Mouse (Mus musculus) hindbrain, embryonic 14.5 days (tissue): Measurements from ENCODE around the gene Fkrp. TPM values are rescaled to one million over a fixed set of nuclear protein-coding genes. Genes with fewer than 3 reads are reported as not detected.

Source experiments
- ATAC-seq: fragments of 200-750 bp; cut with Nextera tagmentation; 2 replicates; pipeline ENCODE4 v1.8.0; 2017; ENCODE audit warnings: moderate number of reproducible peaks, mild to moderate bottlenecking, moderate TSS enrichment, moderate library complexity; ENCODE audit not compliant: low FRiP score
- DNase-seq: peaks from one replicate; pipeline ENCODE4 v3.0.0-alpha.2; 2015; ENCODE audit warnings: low spot score
- H3K27ac ChIP-seq: fragments of 300-500 bp; sonication (generic); 2 replicates; pipeline ENCODE4 v1.5.1; 2014; ENCODE audit warnings: mild to moderate bottlenecking, moderate library complexity
- H3K27me3 ChIP-seq: fragments of 300-500 bp; sonication (generic); 2 replicates; pipeline ENCODE4 v1.6.1; 2014; ENCODE audit warnings: mild to moderate bottlenecking, low read length, mixed read lengths; ENCODE audit not compliant: control insufficient read depth, insufficient read depth
- H3K36me3 ChIP-seq: fragments of 300-500 bp; sonication (generic); replicated peaks from 2 replicates; pipeline ENCODE4 v1.6.1; 2014; ENCODE audit not compliant: control insufficient read depth, insufficient read depth
- H3K4me1 ChIP-seq: fragments of 300-500 bp; sonication (generic); replicated peaks from 2 replicates; pipeline ENCODE4 v1.6.1; 2014; ENCODE audit warnings: antibody characterized with exemption, low read length, mixed read lengths; ENCODE audit not compliant: control insufficient read depth, insufficient read depth
- H3K4me2 ChIP-seq: fragments of 300-500 bp; sonication (generic); replicated peaks from 2 replicates; pipeline ENCODE4 v1.6.1; 2014; ENCODE audit warnings: mild to moderate bottlenecking, moderate library complexity
- H3K4me3 ChIP-seq: fragments of 300-500 bp; sonication (generic); replicated peaks from 2 replicates; pipeline ENCODE4 v1.5.1; 2014; ENCODE audit warnings: mild to moderate bottlenecking, low read length
- H3K9ac ChIP-seq: fragments of 300-500 bp; sonication (generic); 2 replicates; pipeline ENCODE4 v1.6.1; 2014
- H3K9me3 ChIP-seq: fragments of 300-500 bp; sonication (generic); 2 replicates; pipeline ENCODE4 v1.6.1; 2016; ENCODE audit warnings: low read length; ENCODE audit not compliant: control insufficient read depth
- WGBS: fragments of 180-500 bp; shearing (Covaris S2); extraction: QIAGEN DNeasy Blood & Tissue Kit; methylation state at CpG from one replicate; pipeline ENCODE4 v1.1.7; 2014; 5-methylcytosine and 5-hydroxymethylcytosine counted together
- polyA plus RNA-seq: library from polyadenylated mRNA; unstranded; fragments of >200 nt; fragmentation: Nextera tagmentation; extraction: Ambion mirVana; gene quantifications from 2 replicates; pipeline ENCODE4 v1.2.1, GENCODE M21; 2014

The Fkrp gene
- polyA plus RNA-seq, 1 experiment from 2014 or later: 44.7 TPM

DNA sequence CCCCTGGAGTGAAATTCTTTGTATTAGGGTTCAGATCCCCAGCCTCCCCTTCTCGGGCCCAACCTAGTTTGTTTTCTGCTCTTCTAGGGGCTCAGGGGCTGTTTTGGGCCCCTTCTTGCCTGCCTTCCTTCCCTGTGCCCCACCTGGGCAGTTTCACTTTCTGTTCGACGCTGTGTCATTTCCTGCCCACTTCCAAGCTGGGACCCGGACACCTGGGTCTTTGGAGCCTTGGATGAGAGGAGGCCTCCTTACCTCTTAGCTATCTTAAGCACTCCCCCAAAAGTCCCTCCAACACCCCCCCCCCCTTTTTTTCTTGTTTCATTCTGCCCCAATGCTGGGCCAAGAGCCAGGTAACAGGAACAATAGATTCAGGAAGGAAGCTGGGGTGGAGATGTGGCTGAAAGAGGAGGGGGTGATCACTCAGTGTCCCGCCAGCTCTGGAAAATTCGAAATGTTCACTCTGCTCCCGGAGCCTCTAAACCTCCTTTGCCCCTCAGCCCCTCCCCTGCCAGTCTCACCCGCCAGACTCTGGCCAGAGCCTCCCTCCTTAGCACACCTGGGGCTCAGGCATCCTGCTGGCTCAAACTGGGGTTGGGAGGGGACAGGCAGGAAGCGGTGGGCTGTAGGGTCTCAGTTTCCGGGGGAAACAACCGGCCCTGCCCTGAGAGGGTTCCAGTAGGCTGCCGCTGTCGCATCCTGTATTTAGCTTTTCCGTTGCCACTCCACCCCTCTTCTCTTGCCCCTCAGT lies 28.7 kb upstream of the Fkrp start:
- DNase-seq: no peak
- H3K9me3 ChIP-seq: no peaks in the 10 kb centered on the region
- H3K27ac ChIP-seq: no peak overlapping the region
- 44% methylated on average over 14 of the region's 14 CpGs for WGBS
- no peaks in the 10 kb centered on the region for H3K27me3 ChIP-seq
- ATAC-seq: no peak
- peak overlapping the region; percentile 47 for H3K4me3 ChIP-seq
- H3K9ac ChIP-seq: peak overlapping the region; percentile 3; the same call in 1 of the 2 replicates
- H3K36me3 ChIP-seq: peaks cover 28% of the 10 kb centered on the region
- H3K4me2 ChIP-seq: peak overlapping the region; percentile 92
- peaks cover 19% of the 10 kb centered on the region for H3K4me1 ChIP-seq

DNA sequence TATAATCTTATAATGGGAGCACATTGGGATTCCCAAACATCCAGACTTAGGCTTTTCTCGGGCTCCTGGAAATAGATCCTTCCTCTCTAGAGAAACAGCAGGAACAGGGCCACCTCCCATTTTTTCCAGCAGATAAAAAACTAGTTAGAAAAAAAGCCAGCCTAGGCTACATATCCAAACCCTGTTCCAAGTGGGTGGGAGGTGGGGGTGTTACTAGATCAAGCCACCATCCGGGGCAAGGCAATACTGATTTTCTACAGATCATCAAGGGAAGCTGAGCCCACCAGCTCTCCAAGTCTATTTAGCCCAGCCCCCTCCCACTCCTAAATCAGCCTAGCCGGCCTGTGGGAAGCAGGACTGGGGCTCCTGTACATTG lies 28.2 kb upstream of the Fkrp start:
- H3K27ac ChIP-seq: no peak overlapping the region
- 65% methylated on average over 3 of the region's 3 CpGs for WGBS

DNA sequence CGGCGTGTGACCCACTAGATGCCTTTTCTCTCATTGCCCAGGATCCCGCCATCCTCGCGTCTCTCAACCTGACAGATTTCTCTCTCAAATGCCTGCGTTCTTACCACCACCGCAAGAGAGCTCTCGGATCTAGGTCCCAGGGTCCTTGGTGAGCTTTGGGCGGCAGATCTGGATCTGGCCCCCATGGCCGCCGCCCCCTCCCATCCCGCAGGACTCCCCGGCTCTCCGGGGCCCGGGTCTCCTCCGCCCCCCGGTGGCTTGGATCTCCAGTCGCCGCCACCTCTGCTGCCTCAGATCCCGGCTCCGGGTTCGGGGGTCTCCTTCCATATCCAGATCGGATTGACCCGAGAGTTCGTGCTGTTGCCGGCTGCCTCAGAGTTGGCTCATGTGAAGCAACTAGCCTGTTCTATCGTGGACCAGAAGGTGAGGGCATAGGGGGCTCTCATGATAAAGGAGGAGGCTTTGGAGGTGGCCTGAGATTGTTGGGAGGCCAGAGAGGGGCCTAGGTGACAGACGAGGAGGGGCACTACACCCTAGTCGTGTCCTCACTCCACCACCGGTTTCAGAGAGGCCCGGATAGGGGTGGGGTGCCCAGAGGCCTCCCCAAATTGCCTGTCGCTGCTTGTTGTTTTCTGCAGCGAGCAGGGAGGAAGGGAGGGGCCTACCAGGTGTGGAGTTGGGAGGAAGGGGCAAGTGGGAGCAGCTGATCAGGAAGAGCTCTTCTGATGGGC lies 27.1 kb upstream of the Fkrp start:
- no peak for ATAC-seq
- peak overlapping the region; percentile 71 for H3K9ac ChIP-seq
- peak overlapping the region; percentile 26 for H3K27ac ChIP-seq
- peaks cover 19% of the 10 kb centered on the region for H3K4me1 ChIP-seq
- H3K4me3 ChIP-seq: peak overlapping the region; percentile 47
- peak; percentile 30 for DNase-seq
- WGBS: 2% methylated on average over 33 of the region's 33 CpGs
- no peaks in the 10 kb centered on the region for H3K27me3 ChIP-seq
- H3K9me3 ChIP-seq: no peaks in the 10 kb centered on the region
- peaks cover 28% of the 10 kb centered on the region for H3K36me3 ChIP-seq
- peak overlapping the region; percentile 92 for H3K4me2 ChIP-seq

More for the DNA sequence above, 28.2 kb upstream of the Fkrp start:
- H3K27me3 ChIP-seq: no peaks in the 10 kb centered on the region
- no peak overlapping the region; the same call in 1 of the 2 replicates for H3K9ac ChIP-seq
- H3K4me3 ChIP-seq: peak overlapping the region; percentile 47; the same call in 1 of the 2 replicates
- H3K36me3 ChIP-seq: peaks cover 28% of the 10 kb centered on the region
- DNase-seq (no peak), ATAC-seq (no peak)
- H3K4me1 ChIP-seq: peaks cover 19% of the 10 kb centered on the region
- H3K9me3 ChIP-seq: no peaks in the 10 kb centered on the region
- peak overlapping the region; percentile 92 for H3K4me2 ChIP-seq

DNA sequence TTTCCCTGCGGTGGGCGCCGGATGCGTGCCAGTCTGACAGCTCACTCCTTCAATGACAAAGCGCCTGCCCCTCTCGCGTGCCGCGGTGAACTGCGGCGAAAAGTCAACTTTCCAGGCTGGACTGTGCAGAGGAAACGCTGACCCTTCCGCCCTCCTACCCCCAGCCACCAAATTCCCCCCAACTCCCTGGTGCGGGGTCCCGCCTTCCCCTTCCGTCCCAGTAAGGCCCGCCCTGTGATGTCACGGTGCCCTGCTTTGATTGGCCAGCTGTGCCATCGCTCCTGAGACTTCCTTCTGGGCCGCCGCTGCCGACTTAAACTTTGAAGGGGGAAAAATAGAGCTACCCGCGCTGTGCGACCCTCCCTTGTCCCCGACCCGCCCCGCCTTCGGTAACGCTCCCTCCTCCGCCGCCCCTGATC lies 26.1 kb upstream of the Fkrp start, which contains the start of gene Prkd2:
Prkd2 (plus strand) TSS at position 258 of the 419 bp plus-strand sequence.
- Histone ChIP-seq H3K4me2 (peak within 1 kb of the TSS; percentile 92), H3K9ac (peak within 1 kb of the TSS; percentile 71), H3K4me1 (peaks cover 19% of the 10 kb centered on the region), H3K9me3 (no peaks in the 10 kb centered on the region), H3K27ac (peak within 1 kb of the TSS; percentile 69), H3K36me3 (peaks cover 37% of the 10 kb centered on the region), H3K4me3 (peak within 1 kb of the TSS; percentile 47), H3K27me3 (no peaks in the 10 kb centered on the region)
- peak; percentile 90 for ATAC-seq
- under 1% methylated on average over 29 of the region's 32 CpGs for WGBS
- peak; percentile 90 for DNase-seq

DNA sequence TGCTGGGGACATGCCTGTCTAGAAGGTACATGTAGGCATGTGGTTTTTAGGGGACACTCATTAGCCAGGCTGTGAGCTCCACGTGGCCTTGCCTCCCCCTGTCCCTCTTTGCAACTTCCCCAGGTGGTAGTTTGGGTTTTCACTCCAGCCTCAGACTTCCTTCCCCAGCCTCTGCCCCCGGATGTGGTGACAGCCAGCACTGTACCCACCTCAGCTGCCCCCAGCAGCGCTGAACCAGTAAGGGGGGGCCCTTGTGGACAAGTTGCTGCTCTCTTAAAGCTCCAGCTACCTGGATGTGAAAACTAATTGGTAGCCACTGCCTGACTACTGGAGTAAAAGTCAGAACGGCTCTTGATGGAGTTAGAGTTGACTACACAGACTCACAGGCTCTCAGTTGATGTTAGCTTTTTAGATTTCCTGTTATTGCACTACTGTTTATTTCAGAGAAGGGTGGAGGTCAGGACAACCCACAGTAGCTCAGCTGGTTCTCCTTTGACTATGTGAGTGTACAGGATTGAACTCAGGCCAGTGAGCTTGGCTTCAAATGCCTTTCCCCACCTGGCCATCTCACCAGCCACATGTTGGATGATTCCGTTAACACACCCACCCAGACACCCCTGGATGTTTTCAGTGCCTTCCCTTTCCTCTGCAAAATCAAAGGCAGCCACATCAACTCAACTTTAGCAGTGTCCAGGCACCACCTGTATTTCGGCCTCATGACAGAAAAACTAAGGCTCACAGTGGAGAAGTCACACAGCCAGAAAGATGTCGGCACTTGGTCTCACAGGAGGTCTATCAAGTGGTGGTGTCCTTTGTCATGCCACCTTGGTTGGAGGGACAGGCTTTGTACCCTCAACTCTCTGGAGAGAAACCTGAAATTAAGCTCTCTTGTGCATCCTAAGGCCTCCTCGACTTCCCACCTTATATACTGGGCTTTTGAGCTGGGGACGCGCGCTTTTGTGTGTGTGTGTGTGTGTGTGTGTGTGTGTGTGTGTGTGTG lies 25.3 kb upstream of the Fkrp start:
- Histone ChIP-seq H3K4me3 (peak overlapping the region; percentile 47), H3K4me2 (peak overlapping the region; percentile 92), H3K9ac (peak overlapping the region; percentile 71; the same call in 1 of the 2 replicates), H3K27me3 (no peaks in the 10 kb centered on the region), H3K4me1 (peaks cover 19% of the 10 kb centered on the region), H3K27ac (peak overlapping the region; percentile 69), H3K36me3 (peaks cover 45% of the 10 kb centered on the region), H3K9me3 (no peaks in the 10 kb centered on the region)
- ATAC-seq (no peak), DNase-seq (no peak)
- 42% methylated on average over 11 of the region's 11 CpGs for WGBS

DNA sequence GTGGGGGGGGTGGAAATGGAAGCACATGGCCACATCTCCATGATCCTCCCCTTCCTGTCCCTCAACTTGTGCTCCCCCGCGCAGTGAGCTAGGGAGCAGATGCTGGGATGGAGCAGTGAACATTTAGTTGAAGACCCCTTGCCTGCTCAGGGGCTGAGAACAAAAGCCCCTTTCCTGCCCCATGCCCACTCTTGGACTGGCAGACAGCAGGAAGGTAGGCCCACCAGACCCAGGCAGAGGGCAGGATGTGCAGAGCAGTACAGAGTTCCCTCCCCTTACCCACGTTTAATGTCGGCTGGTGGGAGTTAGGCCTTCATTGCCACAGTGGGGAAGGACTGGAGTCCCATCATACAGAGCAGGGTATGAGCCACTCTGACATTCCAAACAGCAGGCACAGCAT lies 24.5 kb upstream of the Fkrp start:
- H3K27ac ChIP-seq: 0 out of 2 replicates have a peak overlapping the region, but pooled peaks have one; percentile 69
- ATAC-seq: no peak
- DNase-seq: no peak
- no peak overlapping the region for H3K4me3 ChIP-seq
- H3K9ac ChIP-seq: no peak overlapping the region
- H3K4me1 ChIP-seq: peaks cover 19% of the 10 kb centered on the region
- H3K9me3 ChIP-seq: no peaks in the 10 kb centered on the region
- H3K4me2 ChIP-seq: no peak overlapping the region
- WGBS: 71% methylated on average over 4 of the region's 4 CpGs
- H3K36me3 ChIP-seq: peaks cover 50% of the 10 kb centered on the region
- H3K27me3 ChIP-seq: no peaks in the 10 kb centered on the region

DNA sequence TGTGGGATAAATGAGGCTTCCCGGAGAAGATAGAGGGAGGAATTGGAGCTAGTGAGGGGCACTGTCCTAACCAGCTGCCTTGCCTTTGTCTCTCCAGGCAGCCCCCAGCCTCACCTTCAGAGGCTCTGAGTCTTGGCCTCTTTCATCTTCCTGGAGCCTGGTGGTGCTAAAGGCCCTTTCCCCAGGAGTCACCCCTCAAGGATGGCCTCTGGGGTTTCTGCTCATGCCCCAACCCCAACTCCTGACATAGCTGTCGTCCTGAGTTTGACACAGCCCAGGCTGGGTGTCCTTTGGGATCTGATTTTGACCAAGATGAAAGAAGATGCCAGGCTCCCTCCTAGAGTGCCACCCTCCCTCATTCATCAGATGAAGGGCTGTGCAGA lies 23.6 kb upstream of the Fkrp start:
- WGBS: 90% methylated on average over 2 of the region's 2 CpGs
- Histone ChIP-seq H3K9ac (no peak overlapping the region), H3K27ac (no peak overlapping the region), H3K36me3 (peaks cover 53% of the 10 kb centered on the region), H3K4me1 (peaks cover 19% of the 10 kb centered on the region), H3K9me3 (no peaks in the 10 kb centered on the region), H3K27me3 (no peaks in the 10 kb centered on the region), H3K4me3 (no peak overlapping the region), H3K4me2 (no peak overlapping the region)
- ATAC-seq: no peak
- no peak for DNase-seq

DNA sequence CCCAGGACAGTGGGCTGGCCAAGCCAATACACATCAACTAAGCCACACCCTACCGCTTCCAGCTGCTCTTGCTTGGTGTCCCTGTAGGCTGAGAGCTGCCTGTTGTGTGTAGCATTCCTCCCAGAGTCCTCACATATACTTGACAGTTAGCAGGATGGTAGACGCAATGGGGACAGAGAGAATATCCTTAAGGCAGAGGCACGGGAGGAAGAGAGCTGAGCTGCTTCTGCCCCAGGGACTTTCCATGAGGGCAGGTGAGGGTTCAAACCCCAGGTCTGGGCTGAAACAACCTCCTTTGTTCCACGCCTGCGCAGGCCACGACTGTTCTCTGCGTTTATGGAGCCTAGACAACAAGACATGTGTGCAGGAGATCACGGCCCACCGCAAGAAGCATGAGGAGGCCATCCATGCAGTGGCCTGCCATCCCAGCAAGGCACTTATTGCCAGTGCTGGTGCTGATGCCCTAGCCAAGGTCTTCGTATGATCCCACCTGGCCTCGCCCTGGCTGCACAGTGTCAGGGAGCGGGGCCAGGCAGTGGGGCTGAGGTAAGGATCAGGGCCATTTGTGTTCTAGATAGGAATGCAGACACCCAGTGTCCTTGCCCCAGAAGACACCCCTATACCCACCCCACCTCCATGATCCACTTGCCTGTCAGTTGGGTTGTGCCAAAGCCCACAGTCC lies 23.0 kb upstream of the Fkrp start:
- Histone ChIP-seq H3K4me2 (no peak overlapping the region), H3K27me3 (no peaks in the 10 kb centered on the region), H3K4me1 (peaks cover 19% of the 10 kb centered on the region), H3K27ac (no peak overlapping the region), H3K9ac (no peak overlapping the region), H3K36me3 (peaks cover 58% of the 10 kb centered on the region), H3K4me3 (no peak overlapping the region), H3K9me3 (no peaks in the 10 kb centered on the region)
- no peak for ATAC-seq
- no peak for DNase-seq
- WGBS: 95% methylated on average over 12 of the region's 12 CpGs
